Mouse (Mus musculus) E14TG2a.4 (cell line): ENCODE measurements around the gene Csmd2.

ENCODE experiments used
- CTCF ChIP-seq: conservative IDR thresholded peaks from 2 replicates; pipeline ENCODE4 v1.5.1; 2014; ENCODE audit warnings: low read length
- NANOG ChIP-seq: IDR thresholded peaks from 2 replicates; pipeline ENCODE4 v1.6.1; 2014; ENCODE audit warnings: borderline replicate concordance, low read length, mixed read lengths
- POU5F1 ChIP-seq: IDR thresholded peaks from 2 replicates; pipeline ENCODE4 v1.6.1; 2014; ENCODE audit warnings: low read length, borderline replicate concordance

GRCm38 (mm10) chr4:128285009-128285408 is 297.4 kb downstream of the Csmd2 start:
- TF ChIP-seq CTCF = no peak
- no peak for TF ChIP-seq NANOG
- TF ChIP-seq POU5F1 = no peak
